Mouse (Mus musculus) lung, postnatal 0 days (tissue): Measurements from ENCODE around the gene Marveld1.

Experiments used
- CTCF ChIP-seq: IDR thresholded peaks from 2 replicates; pipeline ENCODE4 v1.5.1; 2016; ENCODE audit warnings: antibody characterized with exemption, mild to moderate bottlenecking
- EP300 ChIP-seq: IDR thresholded peaks from 2 replicates; pipeline ENCODE4 v1.6.1; 2016; ENCODE audit warnings: antibody characterized with exemption, mild to moderate bottlenecking, control low read depth

- TF ChIP-seq CTCF, result peak; percentile 84
- no peak for TF ChIP-seq EP300
Observed at GRCm38 (mm10) chr19:42190494-42190893, 43.3 kb downstream of the Marveld1 start.
